Mouse (Mus musculus) bone marrow, adult 2 months (tissue): ENCODE data around the gene Larp7.

ENCODE experiments used
- CTCF ChIP-seq: fragments of 200-500 bp; IDR thresholded peaks from 2 replicates; pipeline ENCODE4 v1.5.1; 2011; ENCODE audit warnings: low read length, control low read depth; ENCODE audit not compliant: control insufficient read depth, insufficient read depth
- POLR2A ChIP-seq: fragments of 200-500 bp; IDR thresholded peaks from 2 replicates; pipeline ENCODE4 v1.6.1; 2011; ENCODE audit warnings: low read depth, mild to moderate bottlenecking, control low read depth, low read length, borderline replicate concordance; ENCODE audit not compliant: control insufficient read depth

- TF ChIP-seq CTCF = peak; percentile 30; the same call in 1 of the 2 replicates
- TF ChIP-seq POLR2A = no peak
Observed at GRCm38 (mm10) chr3:127572557-127572956, 19.4 kb upstream of the Larp7 start.
